In genomic region chr1:80218268-80218667, GRCm38 (mm10) we compare ENCODE assay signal across 9 mouse cellular contexts. TPM values are rescaled to one million over a fixed set of nuclear protein-coding genes. Genes with fewer than 3 reads are reported as not detected.
DNase-seq lines count a peak whose midpoint lies in the region; ATAC-seq and TF ChIP-seq lines count a peak whose summit lies in the region.
"Had no signal": no experiment of that assay in that cellular context is flagged by ENCODE, and none has a peak within 500 bp of the region (broad histone marks: within the 10 kb centered on the region; RNA-seq: fewer than 3 reads in every experiment).

Gene Fam124b (minus strand): TSS chr1:80218473.

- no peak within 1 kb of the TSS for H3K4me3 ChIP-seq in heart, embryonic 13.5 days
- H3K4me3 ChIP-seq in kidney, postnatal 0 days (replicated peaks; ENCODE audit: low read depth, low read length) = no peak within 1 kb of the TSS

- no peak within 1 kb of the TSS for H3K9ac ChIP-seq in heart, embryonic 13.5 days
- no peak within 1 kb of the TSS for H3K9ac ChIP-seq in kidney, postnatal 0 days (ENCODE audit: low read depth, low read length)

- no peaks in the 10 kb centered on the region for H3K4me1 ChIP-seq in heart, embryonic 13.5 days
- no peaks in the 10 kb centered on the region for H3K4me1 ChIP-seq in kidney, postnatal 0 days (replicated peaks; ENCODE audit: insufficient read depth, low read length)

- 53% methylated on average over 6 of the region's 6 CpGs for WGBS in heart, embryonic 13.5 days
- WGBS in kidney, postnatal 0 days = 65% methylated on average over 6 of the region's 6 CpGs

- H3K27ac ChIP-seq in heart, embryonic 13.5 days (replicated peaks) = peak within 1 kb of the TSS; percentile 61
- H3K27ac ChIP-seq in kidney, postnatal 0 days = peak within 1 kb of the TSS; percentile 57; the same call in 1 of the 2 replicates
- H3K27ac ChIP-seq: macrophage had no signal

- peak; percentile 6 for DNase-seq in right cerebral cortex, postnatal 14 days
- DNase-seq in right cerebral cortex, adult 18-20 months = no peak
- peak; percentile 58 for DNase-seq in kidney, postnatal 0 days (ENCODE audit: low spot score)
- no peak for DNase-seq in spleen, postnatal 14 days (ENCODE audit: low spot score in 2 of 2)

- H3K36me3 ChIP-seq in heart, embryonic 13.5 days = no peaks in the 10 kb centered on the region
- no peaks in the 10 kb centered on the region for H3K36me3 ChIP-seq in kidney, postnatal 0 days (ENCODE audit: insufficient read depth, low read length)

- ATAC-seq in heart, embryonic 13.5 days (ENCODE audit: extremely low read depth, insufficient number of reproducible peaks, low FRiP score, low TSS enrichment) = peak; percentile 58; the same call in 1 of the 2 replicates
- ATAC-seq in kidney, postnatal 0 days (replicated peaks; ENCODE audit: low FRiP score, low read depth) = 0 out of 2 replicates have a peak, but pooled peaks have one; percentile 33
- ATAC-seq in megakaryocyte progenitor cell, adult 5-6 weeks (replicated peaks; ENCODE audit: poor library complexity) = peak; percentile 24; the same call in 1 of the 2 replicates
- ATAC-seq in erythroid progenitor cell, adult 5-6 weeks (replicated peaks; ENCODE audit: low FRiP score, poor library complexity, severe bottlenecking) = no peak
- ATAC-seq in monocyte, adult 5-6 weeks (replicated peaks; ENCODE audit: insufficient number of reproducible peaks, low FRiP score, low TSS enrichment, poor library complexity, severe bottlenecking) = no peak

- peak within 1 kb of the TSS; percentile 16; the same call in 1 of the 2 replicates for H3K4me2 ChIP-seq in heart, embryonic 13.5 days
- no peak within 1 kb of the TSS for H3K4me2 ChIP-seq in kidney, postnatal 0 days (ENCODE audit: low read length)

- H3K27me3 ChIP-seq in heart, embryonic 13.5 days (replicated peaks) = no peaks in the 10 kb centered on the region
- no peaks in the 10 kb centered on the region for H3K27me3 ChIP-seq in kidney, postnatal 0 days (ENCODE audit: insufficient read depth, low read length)

- TF ChIP-seq CTCF in kidney, postnatal 0 days (IDR thresholded peaks at IDR 0.05; ENCODE audit: low read depth) = no peak

- no peaks in the 10 kb centered on the region for H3K9me3 ChIP-seq in heart, embryonic 13.5 days
- H3K9me3 ChIP-seq in kidney, postnatal 0 days (replicated peaks; ENCODE audit: low read length) = no peaks in the 10 kb centered on the region

RNA-seq across cellular contexts. Expression of gene Fam124b, which starts in this region (rescaled TPM):
- 0.53 and 0.78 TPM in 2 replicates for polyA plus RNA-seq in heart, embryonic 13.5 days (2015; fragmentation: Nextera tagmentation; extraction: Ambion mirVana)
- 0.54 TPM in 2 replicates for polyA plus RNA-seq in kidney, postnatal 0 days (2015; fragmentation: Nextera tagmentation; extraction: Ambion mirVana)
- not detected in 2 replicates for total RNA-seq in megakaryocyte progenitor cell, adult 5-6 weeks (2015)
- not detected in 2 replicates for total RNA-seq in megakaryocyte progenitor cell, adult 5-6 weeks (2017)
- total RNA-seq in erythroid progenitor cell, adult 5-6 weeks (2015; ENCODE audit: low replicate concordance) = not detected in 2 replicates
- total RNA-seq in erythroid progenitor cell, adult 5-6 weeks (2017; ENCODE audit: low replicate concordance) = not detected in 2 replicates
- 0.53 to 1.2 TPM in 2 of 3 replicates, not detected in the other for total RNA-seq in monocyte, adult 5-6 weeks (2017)
- polyA plus RNA-seq: macrophage had no signal

Comparison
In these comparisons a context has a peak if more than half of its experiments do, and no peak if none do; other contexts are left out.
1. Peak in ATAC-seq, H3K27ac ChIP-seq and H3K4me2 ChIP-seq in heart, embryonic 13.5 days; RNA of the gene not detected or under 1 TPM.
2. Peak in DNase-seq, ATAC-seq and H3K27ac ChIP-seq in kidney, postnatal 0 days; RNA of the gene not detected or under 1 TPM.
3. Peak in ATAC-seq in megakaryocyte progenitor cell, adult 5-6 weeks; RNA of the gene not detected or under 1 TPM.